Comparison of ENCODE assay signal across 16 mouse cellular contexts in genomic region chr2:125448881-125449280, GRCm38 (mm10). TPM values are rescaled to one million over a fixed set of nuclear protein-coding genes. Genes with fewer than 3 reads are reported as not detected.
A peak's percentile ranks its signal among the peaks of the same experiment; 100 is the strongest.
DNase-seq lines count a peak whose midpoint lies in the region; ATAC-seq and TF ChIP-seq lines count a peak whose summit lies in the region.
"Had no signal": no experiment of that assay in that cellular context is flagged by ENCODE, and none has a peak within 500 bp of the region (broad histone marks: within the 10 kb centered on the region; RNA-seq: fewer than 3 reads in every experiment).

No protein-coding gene starts in this region.

- no peak for TF ChIP-seq POLR2A in embryonic fibroblast, embryonic 13.5 days (IDR thresholded peaks at IDR 0.05; ENCODE audit: low read depth, low read length)

- no peak overlapping the region for H3K9ac ChIP-seq in kidney, embryonic 15.5 days
- H3K9ac ChIP-seq in limb, embryonic 13.5 days = no peak overlapping the region
- H3K9ac ChIP-seq in hindbrain, embryonic 12.5 days = no peak overlapping the region
- H3K9ac ChIP-seq: liver, embryonic 12.5 days; stomach, embryonic 15.5 days had no signal

- 0 out of 2 replicates have a peak, but pooled peaks have one; percentile 43 for ATAC-seq in kidney, embryonic 15.5 days (replicated peaks; ENCODE audit: low FRiP score)
- ATAC-seq in limb, embryonic 13.5 days (ENCODE audit: low FRiP score, low read depth) = peak; percentile 63; the same call in 1 of the 2 replicates
- ATAC-seq in hindbrain, embryonic 12.5 days (ENCODE audit: low FRiP score) = no peak
- ATAC-seq: intestine, postnatal 0 days; liver, embryonic 12.5 days had no signal

- H3K9me3 ChIP-seq in kidney, embryonic 15.5 days (replicated peaks) = no peaks in the 10 kb centered on the region
- H3K9me3 ChIP-seq in limb, embryonic 13.5 days = no peaks in the 10 kb centered on the region
- no peaks in the 10 kb centered on the region for H3K9me3 ChIP-seq in hindbrain, embryonic 12.5 days (replicated peaks)
- H3K9me3 ChIP-seq: liver, embryonic 12.5 days; stomach, embryonic 15.5 days had no signal

- peaks cover 13% of the 10 kb centered on the region for H3K4me1 ChIP-seq in kidney, embryonic 15.5 days
- H3K4me1 ChIP-seq in embryonic fibroblast, embryonic 13.5 days (ENCODE audit: control insufficient read depth, insufficient read depth, low read length) = peaks cover 12% of the 10 kb centered on the region; the same call in 1 of the 2 replicates
- peaks cover 31% of the 10 kb centered on the region for H3K4me1 ChIP-seq in limb, embryonic 13.5 days
- peaks cover 10% of the 10 kb centered on the region for H3K4me1 ChIP-seq in hindbrain, embryonic 12.5 days
- H3K4me1 ChIP-seq: stomach, embryonic 15.5 days had no signal

- 44% methylated on average over 6 of the region's 6 CpGs for WGBS in kidney, embryonic 15.5 days
- WGBS in limb, embryonic 13.5 days = 24% methylated on average over 6 of the region's 6 CpGs
- 79% methylated on average over 6 of the region's 6 CpGs for WGBS in hindbrain, embryonic 12.5 days

- intact Hi-C loops in gastrocnemius, adult 2 months (cut with DNase I) = loop anchor here (5.0 kb wide), 1 partner anchor 43 kb away; no protein-coding TSS in a partner anchor

- H3K36me3 ChIP-seq in kidney, embryonic 15.5 days = no peaks in the 10 kb centered on the region
- no peaks in the 10 kb centered on the region for H3K36me3 ChIP-seq in limb, embryonic 13.5 days
- H3K36me3 ChIP-seq in hindbrain, embryonic 12.5 days = no peaks in the 10 kb centered on the region
- H3K36me3 ChIP-seq: liver, embryonic 12.5 days; stomach, embryonic 15.5 days had no signal

- H3K27me3 ChIP-seq in kidney, embryonic 15.5 days = no peaks in the 10 kb centered on the region
- no peaks in the 10 kb centered on the region for H3K27me3 ChIP-seq in limb, embryonic 13.5 days
- no peaks in the 10 kb centered on the region for H3K27me3 ChIP-seq in hindbrain, embryonic 12.5 days
- H3K27me3 ChIP-seq: liver, embryonic 12.5 days; stomach, embryonic 15.5 days had no signal

- peak overlapping the region; percentile 73 for H3K27ac ChIP-seq in gastrocnemius, adult 2 months
- peak overlapping the region; percentile 54 for H3K27ac ChIP-seq in kidney, embryonic 15.5 days
- H3K27ac ChIP-seq in embryonic fibroblast, embryonic 13.5 days (ENCODE audit: insufficient read depth, low read length) = peak overlapping the region; percentile 70
- no peak overlapping the region for H3K27ac ChIP-seq in limb, embryonic 13.5 days
- H3K27ac ChIP-seq in hindbrain, embryonic 12.5 days = no peak overlapping the region
- H3K27ac ChIP-seq: liver, embryonic 12.5 days; stomach, embryonic 15.5 days had no signal

- DNase-seq in gastrocnemius, adult 2 months = peak; percentile 35
- no peak for DNase-seq in gastrocnemius, postnatal 10 days
- DNase-seq in kidney, adult 8-10 months = no peak
- DNase-seq in cerebellum, postnatal 14 days = no peak
- DNase-seq: adrenal gland, postnatal 25 days; cerebellum, postnatal 36 days; layer of hippocampus, postnatal 36 days; thymus, postnatal 36 days had no signal

- no peak overlapping the region for H3K4me3 ChIP-seq in gastrocnemius, adult 2 months
- no peak overlapping the region for H3K4me3 ChIP-seq in kidney, embryonic 15.5 days (replicated peaks)
- no peak overlapping the region for H3K4me3 ChIP-seq in embryonic fibroblast, embryonic 13.5 days (ENCODE audit: insufficient read depth, low read length)
- no peak overlapping the region for H3K4me3 ChIP-seq in limb, embryonic 13.5 days
- H3K4me3 ChIP-seq in hindbrain, embryonic 12.5 days = no peak overlapping the region
- H3K4me3 ChIP-seq: liver, embryonic 12.5 days; stomach, embryonic 15.5 days had no signal

- no peak overlapping the region for H3K4me2 ChIP-seq in kidney, embryonic 15.5 days
- no peak overlapping the region for H3K4me2 ChIP-seq in limb, embryonic 13.5 days (replicated peaks)
- H3K4me2 ChIP-seq in hindbrain, embryonic 12.5 days (replicated peaks) = no peak overlapping the region
- H3K4me2 ChIP-seq: liver, embryonic 12.5 days; stomach, embryonic 15.5 days had no signal

- TF ChIP-seq CTCF in gastrocnemius, adult 2 months (IDR thresholded peaks at IDR 0.05) = no peak
- no peak for TF ChIP-seq CTCF in embryonic fibroblast, embryonic 13.5 days (IDR thresholded peaks at IDR 0.05; ENCODE audit: borderline replicate concordance, insufficient read depth, low read length)

RNA-seq across cellular contexts. Expression of gene Gm9913, which starts 56.0 kb away (rescaled TPM):
- under 1 TPM in 1 of 2 experiments, not detected in 1; 0.08 TPM for total RNA-seq in gastrocnemius, adult 2 months (2021)
- total RNA-seq in gastrocnemius, postnatal 10 days (2021) = under 1 TPM; 0.23 to 0.38 TPM
- 0.19 and 0.42 TPM in 2 replicates for polyA plus RNA-seq in kidney, embryonic 15.5 days (2015; fragmentation: Nextera tagmentation; extraction: Ambion mirVana)
- polyA plus RNA-seq in embryonic fibroblast, embryonic 13.5 days (2011; ENCODE audit: insufficient read length, low read depth, missing spikeins) = 1.3 and 1.4 TPM in 2 replicates
- 0.24 and 0.25 TPM in 2 replicates for polyA plus RNA-seq in limb, embryonic 13.5 days (2015; fragmentation: Nextera tagmentation; extraction: Ambion mirVana)
- 0.34 and 0.36 TPM in 2 replicates for polyA plus RNA-seq in hindbrain, embryonic 12.5 days (2016; fragmentation: Nextera tagmentation; extraction: Ambion mirVana)
- total RNA-seq: adrenal gland, postnatal 25 days; megakaryocyte, adult 5-6 weeks had no signal

RNA-seq across cellular contexts. Expression of gene Fbn1, which starts 58.9 kb away (rescaled TPM):
- total RNA-seq in gastrocnemius, adult 2 months (2021) = 10 to 100 TPM; 33.1 to 55.3 TPM
- total RNA-seq in gastrocnemius, postnatal 10 days (2021) = 100 to 1,000 TPM; 212 to 274 TPM
- polyA plus RNA-seq in kidney, embryonic 15.5 days (2015; fragmentation: Nextera tagmentation; extraction: Ambion mirVana) = 13.4 and 16.4 TPM in 2 replicates
- 593 and 598 TPM in 2 replicates for polyA plus RNA-seq in embryonic fibroblast, embryonic 13.5 days (2011; ENCODE audit: insufficient read length, low read depth, missing spikeins)
- polyA plus RNA-seq in limb, embryonic 13.5 days (2015; fragmentation: Nextera tagmentation; extraction: Ambion mirVana) = 17.9 and 18.6 TPM in 2 replicates
- 14.8 and 18.7 TPM in 2 replicates for polyA plus RNA-seq in hindbrain, embryonic 12.5 days (2016; fragmentation: Nextera tagmentation; extraction: Ambion mirVana)

Comparison
In these comparisons a context has a peak if more than half of its experiments do, and no peak if none do; other contexts are left out.
1. H3K27ac ChIP-seq: peak in gastrocnemius, adult 2 months (single experiment), kidney, embryonic 15.5 days (single experiment) and embryonic fibroblast, embryonic 13.5 days (single experiment); none in limb, embryonic 13.5 days (single experiment) and hindbrain, embryonic 12.5 days (single experiment).
2. RNA of gene Fbn1, which starts 58.9 kb away (polyA plus RNA-seq): 593 to 598 TPM in embryonic fibroblast, embryonic 13.5 days; 17.9 to 18.6 TPM in limb, embryonic 13.5 days, 13.4 to 16.4 TPM in kidney, embryonic 15.5 days and 14.8 to 18.7 TPM in hindbrain, embryonic 12.5 days; every median in the first group is over 10 times any median in the second.